9 mouse cellular contexts compared by ENCODE assay signal in genomic region chr16:36941137-36941727, GRCm38 (mm10). TPM values are rescaled to one million over a fixed set of nuclear protein-coding genes. Genes with fewer than 3 reads are reported as not detected.
DNase-seq lines count a peak whose midpoint lies in the region; ATAC-seq and TF ChIP-seq lines count a peak whose summit lies in the region.
"Had no signal": no experiment of that assay in that cellular context is flagged by ENCODE, and none has a peak within 500 bp of the region (broad histone marks: within the 10 kb centered on the region; RNA-seq: fewer than 3 reads in every experiment).

No protein-coding gene starts in this region.

- peak; percentile 46 for DNase-seq in lung, postnatal 0 days (ENCODE audit: low spot score)
- no peak for DNase-seq in lung, adult 2 months
- peak; percentile 73 for DNase-seq in adrenal gland, postnatal 14 days
- peak; percentile 36 for DNase-seq in heart, postnatal 0 days (ENCODE audit: low spot score)
- DNase-seq in thymus, postnatal 0 days (ENCODE audit: low spot score), result peak; percentile 22
- DNase-seq in urinary bladder, postnatal 36 days (ENCODE audit: low spot score in 2 of 2), result no peak

- H3K9me3 ChIP-seq in lung, postnatal 0 days (ENCODE audit: low read length), result no peaks in the 10 kb centered on the region
- no peaks in the 10 kb centered on the region for H3K9me3 ChIP-seq in heart, postnatal 0 days (replicated peaks; ENCODE audit: control insufficient read depth, low read length)
- H3K9me3 ChIP-seq in neural tube, embryonic 15.5 days (replicated peaks), result no peaks in the 10 kb centered on the region
- H3K9me3 ChIP-seq: stomach, embryonic 15.5 days had no signal

- TF ChIP-seq POLR2A in lung, adult 2 months (IDR thresholded peaks at IDR 0.05; ENCODE audit: borderline replicate concordance, extremely low read depth, low read depth, low read length), result no peak

- no peak for TF ChIP-seq CTCF in lung, postnatal 0 days (IDR thresholded peaks at IDR 0.05)
- TF ChIP-seq CTCF in lung, adult 2 months (IDR thresholded peaks at IDR 0.05; ENCODE audit: insufficient read depth, low read length), result no peak
- no peak for TF ChIP-seq CTCF in heart, postnatal 0 days (IDR thresholded peaks at IDR 0.05; ENCODE audit: low read depth)

- WGBS in lung, postnatal 0 days, result 57% methylated on average over 6 of the region's 6 CpGs
- 46% methylated on average over 6 of the region's 6 CpGs for whole genome bisulfite sequencing in lung, adult 2 months
- WGBS in heart, postnatal 0 days, result 44% methylated on average over 6 of the region's 6 CpGs
- WGBS in neural tube, embryonic 15.5 days, result 86% methylated on average over 6 of the region's 6 CpGs

- no peak overlapping the region for H3K4me2 ChIP-seq in lung, postnatal 0 days (replicated peaks; ENCODE audit: low read depth, low read length)
- no peak overlapping the region for H3K4me2 ChIP-seq in heart, postnatal 0 days (ENCODE audit: low read depth, low read length)
- H3K4me2 ChIP-seq in neural tube, embryonic 15.5 days, result no peak overlapping the region
- H3K4me2 ChIP-seq: stomach, embryonic 15.5 days had no signal

- no peak overlapping the region for H3K27ac ChIP-seq in lung, postnatal 0 days (ENCODE audit: low read length)
- no peak overlapping the region for H3K27ac ChIP-seq in heart, postnatal 0 days (ENCODE audit: low read depth)
- no peak overlapping the region for H3K27ac ChIP-seq in neural tube, embryonic 15.5 days (replicated peaks)
- H3K27ac ChIP-seq: stomach, embryonic 15.5 days had no signal

- H3K9ac ChIP-seq in lung, postnatal 0 days (replicated peaks; ENCODE audit: low read depth), result no peak overlapping the region
- H3K9ac ChIP-seq in heart, postnatal 0 days (replicated peaks; ENCODE audit: low read depth, low read length), result no peak overlapping the region
- H3K9ac ChIP-seq in neural tube, embryonic 15.5 days (replicated peaks), result no peak overlapping the region
- H3K9ac ChIP-seq: stomach, embryonic 15.5 days had no signal

- no peak overlapping the region for H3K4me3 ChIP-seq in lung, postnatal 0 days (ENCODE audit: low read depth, low read length)
- H3K4me3 ChIP-seq in lung, adult 2 months (replicated peaks; ENCODE audit: extremely low read depth, low read depth, low read length), result no peak overlapping the region
- no peak overlapping the region for H3K4me3 ChIP-seq in heart, postnatal 0 days (ENCODE audit: low read depth, low read length)
- no peak overlapping the region for H3K4me3 ChIP-seq in neural tube, embryonic 15.5 days (replicated peaks)
- H3K4me3 ChIP-seq: myocyte; stomach, embryonic 15.5 days had no signal

- peak; percentile 37; the same call in 1 of the 2 replicates for ATAC-seq in lung, postnatal 0 days
- ATAC-seq in heart, postnatal 0 days (ENCODE audit: insufficient read depth, low read depth), result no peak
- ATAC-seq in neural tube, embryonic 15.5 days (ENCODE audit: low FRiP score), result no peak

- H3K36me3 ChIP-seq in lung, postnatal 0 days (ENCODE audit: insufficient read depth, low read length), result no peaks in the 10 kb centered on the region
- H3K36me3 ChIP-seq in heart, postnatal 0 days (replicated peaks; ENCODE audit: control insufficient read depth, insufficient read depth, low read length), result no peaks in the 10 kb centered on the region
- no peaks in the 10 kb centered on the region for H3K36me3 ChIP-seq in neural tube, embryonic 15.5 days
- H3K36me3 ChIP-seq: stomach, embryonic 15.5 days had no signal

- no peaks in the 10 kb centered on the region for H3K4me1 ChIP-seq in lung, postnatal 0 days (ENCODE audit: insufficient read depth, low read depth, low read length)
- peaks cover 4% of the 10 kb centered on the region; the same call in 1 of the 2 replicates for H3K4me1 ChIP-seq in lung, adult 2 months (ENCODE audit: control insufficient read depth, insufficient read depth, low read length)
- H3K4me1 ChIP-seq in heart, postnatal 0 days (ENCODE audit: control insufficient read depth, insufficient read depth), result peaks cover 10% of the 10 kb centered on the region
- H3K4me1 ChIP-seq in neural tube, embryonic 15.5 days, result no peaks in the 10 kb centered on the region
- H3K4me1 ChIP-seq: stomach, embryonic 15.5 days had no signal

- no peak for TF ChIP-seq EP300 in lung, postnatal 0 days (IDR thresholded peaks at IDR 0.05)
- TF ChIP-seq EP300 in heart, postnatal 0 days (IDR thresholded peaks at IDR 0.05; ENCODE audit: low read depth), result no peak

- H3K27me3 ChIP-seq in lung, postnatal 0 days (replicated peaks; ENCODE audit: insufficient read depth, low read length), result no peaks in the 10 kb centered on the region
- H3K27me3 ChIP-seq in heart, postnatal 0 days (ENCODE audit: control insufficient read depth, insufficient read depth, low read length), result no peaks in the 10 kb centered on the region
- H3K27me3 ChIP-seq in neural tube, embryonic 15.5 days (replicated peaks), result no peaks in the 10 kb centered on the region
- H3K27me3 ChIP-seq: stomach, embryonic 15.5 days had no signal

RNA-seq across cellular contexts. Expression of gene Hcls1, which starts 6.4 kb away (rescaled TPM):
- polyA plus RNA-seq in lung, postnatal 0 days (2015; fragmentation: Nextera tagmentation; extraction: Ambion mirVana), result 11.4 and 12.6 TPM in 2 replicates
- polyA plus RNA-seq in lung, adult 2 months (2012; rRNA removed), result 17.4 and 26.2 TPM in 2 replicates
- 12.2 and 27.7 TPM in 2 replicates for total RNA-seq in adrenal gland, postnatal 14 days (2021)
- total RNA-seq in heart, postnatal 0 days (2014; rRNA removed; ENCODE audit: low replicate concordance), result 2.3 and 3.9 TPM in 2 replicates
- polyA plus RNA-seq in heart, postnatal 0 days (2015; fragmentation: Nextera tagmentation; extraction: Ambion mirVana), result 4.3 and 4.7 TPM in 2 replicates
- 144 and 146 TPM in 2 replicates for polyA plus RNA-seq in thymus, postnatal 0 days (2015; fragmentation: Nextera tagmentation; extraction: Ambion mirVana)
- polyA plus RNA-seq in neural tube, embryonic 15.5 days (2015; fragmentation: Nextera tagmentation; extraction: Ambion mirVana), result 2.5 and 15.1 TPM in 2 replicates

RNA-seq across cellular contexts. Expression of gene Fbxo40, which starts 49.0 kb away (rescaled TPM):
- polyA plus RNA-seq in lung, postnatal 0 days (2015; fragmentation: Nextera tagmentation; extraction: Ambion mirVana), result 0.10 and 0.12 TPM in 2 replicates
- polyA plus RNA-seq in lung, adult 2 months (2012; rRNA removed), result 0.46 and 2.0 TPM in 2 replicates
- 0.26 and 0.83 TPM in 2 replicates for total RNA-seq in adrenal gland, postnatal 14 days (2021)
- 64.8 and 86.4 TPM in 2 replicates for total RNA-seq in heart, postnatal 0 days (2014; rRNA removed; ENCODE audit: low replicate concordance)
- polyA plus RNA-seq in heart, postnatal 0 days (2015; fragmentation: Nextera tagmentation; extraction: Ambion mirVana), result 16.9 and 19.4 TPM in 2 replicates
- polyA plus RNA-seq in thymus, postnatal 0 days (2015; fragmentation: Nextera tagmentation; extraction: Ambion mirVana), result 0.27 and 0.36 TPM in 2 replicates
- 0.03 TPM in 1 of 2 replicates, not detected in the other for polyA plus RNA-seq in neural tube, embryonic 15.5 days (2015; fragmentation: Nextera tagmentation; extraction: Ambion mirVana)

Comparison
In these comparisons a context has a peak if more than half of its experiments do, and no peak if none do; other contexts are left out.
1. DNase-seq: peak in lung, postnatal 0 days (single experiment), adrenal gland, postnatal 14 days (single experiment), heart, postnatal 0 days (single experiment) and thymus, postnatal 0 days (single experiment); none in lung, adult 2 months (single experiment) and urinary bladder, postnatal 36 days (0 of 2).